Mouse (Mus musculus) kidney, postnatal 10 days (tissue): ENCODE measurements at regions not wholly inside any gene's neighbourhood (a gene's known extent, or its start where the extent isn't known, plus 50 kb on each side); places are given as distances from the start of the nearest gene placed in this dataset.

Experiments
- DNase-seq: peaks from one replicate; pipeline ENCODE4 v3.0.0; 2021; ENCODE audit warnings: mixed read lengths

DNA sequence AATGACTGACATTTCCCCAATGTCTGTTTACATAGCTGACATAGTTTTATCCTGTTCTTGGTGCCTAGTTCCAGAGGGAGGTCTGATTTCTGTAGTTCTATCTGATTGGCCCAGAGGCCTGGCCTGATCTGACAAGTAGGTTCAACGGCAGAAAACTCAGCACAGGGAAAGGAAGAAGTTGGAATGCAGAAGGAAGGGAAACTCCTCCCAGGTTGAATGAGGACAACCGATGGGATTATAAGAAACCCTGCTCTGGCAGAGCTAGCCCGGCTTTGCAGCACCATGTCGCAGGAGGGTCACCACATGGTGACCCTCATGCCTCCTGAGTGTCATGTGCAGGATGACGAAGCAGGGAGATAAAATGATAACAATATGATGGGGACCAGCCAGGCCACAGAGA, 89.8 kb upstream of the Gsc start:
- DNase-seq: no peak

DNA sequence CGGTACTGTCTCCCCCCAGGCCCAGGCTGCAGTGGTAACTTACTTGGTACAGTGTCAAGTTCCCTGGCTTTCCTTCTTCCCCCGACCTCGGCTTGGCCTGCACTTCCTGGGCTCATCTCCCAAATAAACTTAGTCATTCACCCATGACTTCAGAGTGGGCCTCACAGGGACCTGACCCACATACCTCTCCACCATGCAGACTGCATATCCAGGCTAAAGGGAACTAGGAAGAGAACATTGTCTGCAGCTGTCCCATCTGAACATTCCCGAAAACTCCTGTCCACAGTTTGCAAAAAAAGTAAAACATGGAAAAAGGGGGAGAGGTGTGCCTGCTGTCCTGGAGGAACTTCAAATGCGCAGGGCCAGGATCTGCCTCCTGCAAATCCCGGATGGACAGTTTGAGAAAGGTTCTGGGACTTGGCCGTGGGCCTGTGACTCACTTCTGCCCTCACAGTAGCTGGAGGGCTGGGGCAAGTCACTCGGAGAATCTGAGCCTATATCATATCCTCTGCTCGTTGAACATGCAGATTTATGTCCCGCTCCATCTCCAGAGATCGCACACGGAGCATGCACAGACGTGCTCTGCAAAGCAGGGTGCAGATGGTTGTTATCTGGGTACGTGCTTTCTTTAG, 87.9 kb upstream of the Gsc start:
- no peak for DNase-seq

DNA sequence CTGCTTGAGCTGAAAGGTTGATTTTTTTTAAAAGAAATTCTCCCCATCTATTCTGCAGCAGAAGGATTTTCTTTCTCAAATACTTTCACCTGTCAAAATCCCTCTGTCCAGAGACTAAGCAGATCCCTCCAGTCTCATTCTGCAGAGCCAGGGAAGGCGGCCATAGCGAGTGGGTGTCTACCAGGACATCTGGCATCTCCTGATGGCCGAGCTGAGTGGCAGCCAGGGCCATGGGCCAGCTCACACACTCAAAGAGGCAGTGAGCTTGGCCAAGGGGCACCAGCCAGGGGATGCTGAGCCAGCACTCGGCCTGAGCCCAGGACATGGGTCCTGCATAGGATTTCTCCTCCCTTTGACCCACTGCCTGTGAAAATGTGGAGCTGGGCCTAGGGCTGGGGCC, 84.6 kb upstream of the Gsc start:
- peak; percentile 12 for DNase-seq

DNA sequence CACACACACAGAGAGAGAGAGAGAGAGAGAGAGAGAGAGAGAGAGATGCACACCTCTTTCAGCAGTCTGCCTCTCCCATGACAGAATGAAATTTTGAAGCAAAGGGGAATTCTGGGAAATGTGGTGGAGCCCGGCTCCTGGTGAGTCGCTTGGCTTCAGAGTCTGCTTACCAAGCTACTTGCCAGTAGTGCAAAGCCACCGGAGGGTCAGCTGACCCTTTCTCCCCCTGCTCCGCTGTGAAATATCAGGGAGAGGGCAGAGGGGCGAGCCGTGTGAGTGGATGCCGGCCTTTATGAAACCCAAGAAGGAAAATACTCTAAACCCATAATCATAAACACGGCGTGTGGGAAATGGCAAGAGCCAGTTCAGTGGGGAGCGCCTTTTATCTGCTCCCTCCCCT, 84.2 kb upstream of the Gsc start:
- no peak for DNase-seq

DNA sequence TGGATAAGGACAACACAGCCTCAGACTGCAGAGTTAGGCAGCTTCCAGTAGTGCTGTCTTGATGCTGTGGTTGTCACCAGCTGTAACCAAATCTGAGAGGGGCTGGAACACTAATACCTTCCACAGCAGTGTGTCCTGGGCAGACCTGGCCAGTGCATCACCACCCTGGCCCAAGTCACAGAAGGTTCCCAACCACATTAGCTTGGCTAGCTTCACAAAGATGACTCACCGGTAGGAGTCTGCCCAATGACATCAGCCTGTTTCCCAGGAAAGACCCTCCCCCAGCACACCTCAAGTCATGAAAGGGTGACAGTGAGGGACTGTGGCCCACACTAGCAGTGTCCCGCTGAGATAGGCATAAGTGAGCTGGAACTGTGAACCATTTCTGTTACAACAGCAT, 75.5 kb upstream of the Gsc start:
- no peak for DNase-seq

DNA sequence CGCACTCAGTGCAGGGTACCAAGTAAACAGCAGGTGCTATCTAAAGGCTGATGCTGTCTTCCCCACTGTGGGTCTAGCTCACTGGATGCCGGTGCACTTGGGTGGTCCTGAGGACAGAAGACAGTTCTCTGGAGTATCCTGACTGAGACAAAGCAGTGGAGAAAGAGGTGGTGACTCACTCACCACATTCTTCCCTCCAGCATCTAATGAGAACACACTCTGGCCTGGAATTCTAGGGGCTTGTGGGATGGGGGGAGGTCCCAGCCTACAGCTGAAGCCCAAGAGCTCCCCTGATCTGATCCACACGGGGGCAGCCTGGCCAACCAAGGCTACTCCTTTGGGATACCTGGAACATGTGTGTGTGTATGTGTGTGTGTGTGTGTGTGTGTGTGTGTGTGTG, 74.4 kb upstream of the Gsc start:
- DNase-seq: no peak

DNA sequence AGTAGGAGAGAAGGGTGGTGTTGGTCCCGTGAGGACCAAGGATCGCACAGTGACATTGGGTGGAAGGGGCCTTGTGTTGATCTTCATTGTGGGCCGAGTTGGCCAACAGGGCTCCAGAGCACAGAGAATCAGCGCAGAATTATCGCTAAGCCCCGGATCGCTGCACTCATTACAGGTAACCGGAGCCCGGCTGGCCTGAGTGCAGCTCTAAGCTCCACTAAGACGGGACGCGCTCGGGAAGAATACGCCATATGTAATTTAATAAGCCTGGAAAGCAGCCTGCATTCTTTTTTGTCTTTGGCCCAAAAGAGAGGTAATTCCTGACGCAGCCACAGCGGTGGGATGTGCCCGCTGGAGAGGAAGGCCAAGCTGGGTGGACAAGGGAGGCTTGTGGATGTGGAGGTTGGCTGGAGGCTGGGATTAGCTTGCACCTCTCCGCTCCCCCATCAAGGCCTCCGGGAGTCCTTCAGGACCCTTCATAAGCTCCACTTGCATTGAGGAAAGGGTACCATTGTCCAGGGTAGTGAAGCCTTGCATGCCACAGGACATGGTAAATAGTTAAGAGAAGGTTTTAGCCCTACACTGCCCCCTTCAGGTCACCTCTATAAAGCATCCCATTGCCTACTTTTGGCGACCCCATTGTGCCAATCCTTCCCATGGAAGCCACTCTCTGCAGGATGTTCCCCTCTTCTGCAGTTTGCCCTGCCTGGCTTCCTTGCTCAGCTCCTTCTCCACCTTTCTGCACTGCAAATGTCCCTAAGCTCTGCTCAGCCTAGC, 73.1 kb upstream of the Gsc start:
- DNase-seq: no peak

DNA sequence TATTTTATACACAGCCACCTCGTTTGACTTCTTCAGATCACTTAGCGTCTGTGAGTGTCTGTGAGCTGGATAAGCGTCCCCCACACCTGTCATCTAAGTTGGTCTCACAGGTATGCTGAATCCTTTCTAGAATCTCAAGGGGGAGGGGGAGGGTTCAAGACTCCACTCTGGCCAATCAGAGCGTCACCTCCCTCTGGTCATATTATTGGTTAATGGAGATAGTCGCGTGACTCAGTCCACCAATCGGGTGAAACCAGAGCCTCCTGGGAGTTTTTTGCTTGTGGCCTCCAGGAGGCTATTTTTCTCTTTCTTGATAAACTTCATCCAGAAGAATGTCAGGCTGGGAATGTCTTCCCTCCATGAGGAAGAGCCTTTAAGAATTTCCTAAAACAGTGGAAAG, 66.8 kb upstream of the Gsc start:
- DNase-seq: no peak

DNA sequence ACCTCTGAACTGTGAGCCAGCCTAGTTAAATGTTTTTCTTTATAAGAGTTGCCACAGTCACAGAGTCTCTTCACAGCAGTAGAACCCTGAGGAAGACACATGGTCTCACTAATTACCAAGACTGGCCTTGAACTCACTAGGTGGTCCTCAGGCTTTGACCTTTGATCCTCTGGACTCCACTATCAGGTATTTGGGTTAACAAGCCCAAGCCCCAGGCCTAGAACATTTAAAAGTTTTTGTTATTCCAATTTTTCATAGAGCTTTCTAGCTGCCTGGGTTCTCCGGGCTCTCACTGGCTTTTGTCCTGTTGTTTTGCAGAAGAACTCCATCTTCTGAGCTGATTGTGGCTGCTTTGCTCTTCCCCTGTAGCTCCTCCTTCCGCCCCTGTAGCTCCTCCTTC, 65.3 kb upstream of the Gsc start:
- no peak for DNase-seq

DNA sequence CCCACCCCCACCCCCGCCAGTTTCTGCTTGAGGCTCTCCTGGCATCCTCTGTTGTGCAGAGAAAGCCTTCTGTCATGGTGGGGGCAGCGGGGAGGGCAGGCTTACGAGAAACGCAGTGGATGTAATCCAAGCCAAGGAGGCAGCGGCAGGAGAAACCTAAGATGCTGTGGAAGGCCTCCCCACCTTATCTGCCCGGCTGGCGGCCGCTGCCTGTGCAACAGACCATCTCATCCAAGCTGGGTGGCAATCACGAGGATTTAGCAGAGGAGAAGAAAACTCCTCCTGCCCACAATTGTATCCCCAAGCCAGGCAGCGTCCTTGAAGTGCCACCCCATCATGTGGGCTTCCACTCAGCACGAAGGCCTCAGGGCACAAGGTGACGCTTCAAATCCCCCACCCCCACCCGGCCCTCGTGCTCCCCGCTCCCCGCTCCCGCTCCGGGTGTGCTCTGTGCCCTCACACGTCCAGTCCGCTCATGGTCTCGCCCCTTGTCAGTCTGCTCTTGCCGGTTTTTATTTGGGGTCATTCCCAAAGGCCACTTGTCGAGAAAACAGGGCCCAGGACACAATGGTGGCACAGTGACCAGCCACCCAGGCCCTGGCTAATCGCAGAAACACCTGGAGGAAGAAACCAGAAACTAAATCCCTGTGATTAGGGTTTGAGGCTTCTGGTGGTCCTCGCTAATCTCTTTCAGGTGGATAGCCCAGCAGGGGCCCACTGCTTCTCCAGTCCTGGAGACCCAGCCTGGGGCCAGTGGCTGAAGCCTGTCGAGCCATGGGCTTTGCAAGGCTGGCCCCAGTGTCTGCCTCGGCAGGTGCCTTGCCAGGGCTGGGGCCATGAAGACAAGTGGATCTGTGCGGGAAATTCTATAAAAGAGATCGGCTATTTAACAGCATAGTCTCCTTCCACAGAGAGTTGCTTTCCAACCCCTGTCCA, 58.6 kb upstream of the Gsc start:
- no peak for DNase-seq

DNA sequence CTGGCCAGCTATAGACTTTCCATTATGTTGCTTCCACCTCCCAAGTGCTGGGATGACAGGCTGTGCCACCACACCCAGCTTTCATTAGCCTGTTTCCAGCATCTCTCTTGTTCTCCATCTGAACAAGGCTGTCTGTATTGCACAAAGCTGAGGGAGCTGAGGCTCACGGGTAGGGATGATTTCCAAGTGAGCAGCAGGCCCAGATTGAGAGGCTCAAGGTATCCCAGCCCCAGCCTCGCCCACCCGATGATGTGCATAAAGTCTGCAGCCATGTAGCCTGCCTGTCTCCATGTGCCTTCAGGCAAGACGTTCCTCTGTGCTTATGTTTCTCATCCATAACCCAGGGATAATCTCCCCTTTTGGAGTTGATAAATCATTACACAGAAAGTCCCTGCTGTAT, 57.5 kb upstream of the Gsc start:
- DNase-seq: no peak
